Mouse (Mus musculus): ENCODE data around the gene Abhd16a. TPM values are rescaled to one million over a fixed set of nuclear protein-coding genes. Genes with fewer than 3 reads are reported as not detected.

The Abhd16a gene
- 118 and 123 TPM in 2 replicates for polyA plus RNA-seq (2012)

GRCm38 (mm10) chr17:35088825-35089644 is at the start of gene Abhd16a:
Gene Abhd16a, plus strand, starts transcription at chr17:35089263.

GRCm38 (mm10) chr17:35046681-35047455 is 42.2 kb upstream of the Abhd16a start, which contains the start of gene Msh5:
Gene Msh5, minus strand, starts transcription at chr17:35046745.

GRCm38 (mm10) chr17:35049561-35050016 is 39.5 kb upstream of the Abhd16a start, which contains the start of gene Clic1:
Gene Clic1, plus strand, starts transcription at chr17:35049966.

GRCm38 (mm10) chr17:35058911-35059892 is 29.9 kb upstream of the Abhd16a start, which contains the start of gene Ddah2:
Gene Ddah2, plus strand, starts transcription at chr17:35059035.

GRCm38 (mm10) chr17:35064951-35065947 is 23.8 kb upstream of the Abhd16a start, which contains the start of gene Ly6g6c:
Gene Ly6g6c, plus strand, starts transcription at chr17:35065388.

GRCm38 (mm10) chr17:35066084-35066483 is 23.0 kb upstream of the Abhd16a start, which contains the start of gene Mpig6b:
Gene Mpig6b, minus strand, starts transcription at chr17:35066184.

GRCm38 (mm10) chr17:35076507-35077176 is 12.4 kb upstream of the Abhd16a start, which contains the start of gene Ly6g6e:
Gene Ly6g6e, plus strand, starts transcription at chr17:35076902.

GRCm38 (mm10) chr17:35077786-35078233 is 11.3 kb upstream of the Abhd16a start, which contains the start of gene Ly6g6d:
Gene Ly6g6d, minus strand, starts transcription at chr17:35078065.

GRCm38 (mm10) chr17:35085208-35085865 is 3.7 kb upstream of the Abhd16a start, which contains the start of gene Ly6g6f:
Gene Ly6g6f, minus strand, starts transcription at chr17:35085610.

GRCm38 (mm10) chr17:35108097-35108496 is 19.0 kb downstream of the Abhd16a start, which contains the start of gene Ly6g5c:
Gene Ly6g5c, plus strand, starts transcription at chr17:35108279.

GRCm38 (mm10) chr17:35115046-35116019 is 26.3 kb downstream of the Abhd16a start, which contains the start of gene Ly6g5b:
Gene Ly6g5b, minus strand, starts transcription at chr17:35115428.

GRCm38 (mm10) chr17:35121143-35121799 is 32.2 kb downstream of the Abhd16a start, which contains the start of gene Gpank1:
Gene Gpank1, plus strand, starts transcription at chr17:35121455.

GRCm38 (mm10) chr17:35121871-35122303 is 32.8 kb downstream of the Abhd16a start, which contains the start of gene Csnk2b:
Gene Csnk2b, minus strand, starts transcription at chr17:35122053.

GRCm38 (mm10) chr17:35126206-35126611 is 37.1 kb downstream of the Abhd16a start, which contains the start of gene D17H6S53E:
Gene D17H6S53E, plus strand, starts transcription at chr17:35126373.

GRCm38 (mm10) chr17:35131500-35132173 is 42.6 kb downstream of the Abhd16a start, which contains the start of gene Apom:
Gene Apom, minus strand, starts transcription at chr17:35132050.

